Mouse (Mus musculus) neutrophil, adult 5-6 weeks (primary cell): ENCODE data around the gene Ncoa3. TPM values are rescaled to one million over a fixed set of nuclear protein-coding genes. Genes with fewer than 3 reads are reported as not detected.

Source experiments
- ATAC-seq: fragments of 151-379, 151-347 bp; 2 replicates; pipeline ENCODE4 v1.8.0; 2017; ENCODE audit warnings: mild to moderate bottlenecking, moderate TSS enrichment; ENCODE audit not compliant: insufficient number of reproducible peaks, poor library complexity, low FRiP score, severe bottlenecking; ENCODE audit errors: extremely low read depth
- total RNA-seq: library from RNA; stranded (forward); fragments of 200-1000 nt; gene quantifications from 2 replicates; pipeline ENCODE4 v1.2.3, GENCODE M21; 2017

The Ncoa3 gene
- total RNA-seq, 1 experiment from 2014 or later: 148 TPM

DNA sequence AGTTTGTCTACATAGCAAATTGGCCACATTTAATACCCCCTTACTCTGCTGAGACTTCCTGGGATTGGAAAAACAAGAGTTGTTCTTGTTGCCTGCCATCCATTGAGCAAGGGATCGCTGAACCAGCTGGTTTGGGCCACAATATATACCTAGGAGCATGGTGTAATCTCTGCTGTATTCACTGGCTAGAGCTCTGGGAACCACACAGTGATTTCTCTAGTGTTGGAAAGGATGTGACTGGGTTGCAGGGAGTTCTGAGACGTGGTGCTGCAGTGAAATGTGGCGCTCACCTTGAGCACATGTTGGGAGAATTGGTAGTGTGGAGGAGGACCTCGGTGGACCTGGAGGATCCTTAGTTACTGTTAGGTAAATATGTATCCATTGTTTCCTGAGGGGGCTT lies 6.5 kb downstream of the Ncoa3 start:
- ATAC-seq: no peak

DNA sequence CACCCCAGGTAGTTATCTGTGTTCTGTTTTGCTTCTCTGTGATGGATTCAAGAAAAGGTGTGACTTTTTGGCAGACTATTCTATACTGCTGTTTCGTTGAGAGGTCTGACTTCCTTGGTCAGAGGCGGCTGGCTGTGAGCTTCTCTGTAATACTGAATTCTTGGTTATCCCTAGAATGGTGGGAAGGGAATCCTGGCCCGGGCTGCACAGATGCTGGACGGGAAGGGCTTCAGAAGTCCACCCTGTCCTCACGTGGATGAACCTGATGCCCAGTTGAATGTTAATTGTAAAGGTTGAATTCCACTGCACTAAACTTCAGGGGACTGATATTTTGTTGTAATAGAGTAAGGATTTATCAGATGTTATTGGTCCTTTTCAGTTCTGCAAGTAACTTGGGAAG lies 7.4 kb downstream of the Ncoa3 start:
- no peak for ATAC-seq

DNA sequence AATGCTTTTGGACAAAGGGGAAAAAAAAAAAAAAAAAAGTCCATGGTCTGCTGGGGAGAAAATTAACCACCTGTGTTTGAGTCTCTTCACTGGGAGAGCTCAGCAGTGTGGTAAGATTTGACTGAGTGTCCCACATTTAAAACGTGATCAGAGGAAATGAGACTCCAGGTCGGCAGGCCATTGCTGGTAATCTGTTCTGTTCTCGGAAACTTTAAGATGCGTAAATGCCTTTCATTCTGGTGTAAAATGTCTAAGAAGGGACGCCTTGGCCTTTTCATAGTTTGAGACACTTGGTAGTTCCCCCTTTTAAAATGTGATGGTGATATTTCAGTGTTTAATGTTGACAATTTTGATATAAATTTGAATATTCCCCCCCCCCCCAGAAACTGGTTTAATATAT lies 7.8 kb downstream of the Ncoa3 start:
- ATAC-seq: no peak

DNA sequence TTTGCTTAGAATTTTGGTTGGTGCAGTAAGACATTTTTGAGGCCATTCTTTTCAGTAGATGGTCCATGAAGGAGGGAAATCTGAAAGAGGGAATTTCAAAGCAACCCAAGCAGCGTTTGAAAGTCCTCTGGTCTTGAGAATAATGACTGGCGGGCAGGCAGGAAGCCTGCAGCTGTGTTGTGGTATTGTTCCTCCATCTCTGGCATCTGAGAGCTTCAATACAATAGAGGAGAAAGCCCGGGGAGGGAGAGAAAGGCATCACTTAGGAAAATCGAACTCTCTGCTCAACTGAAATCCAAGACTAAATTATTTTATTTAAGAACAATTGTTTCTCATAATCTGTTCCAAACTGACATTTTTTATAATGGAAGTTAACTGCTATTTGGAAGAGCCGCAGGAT lies 8.3 kb downstream of the Ncoa3 start:
- no peak for ATAC-seq

DNA sequence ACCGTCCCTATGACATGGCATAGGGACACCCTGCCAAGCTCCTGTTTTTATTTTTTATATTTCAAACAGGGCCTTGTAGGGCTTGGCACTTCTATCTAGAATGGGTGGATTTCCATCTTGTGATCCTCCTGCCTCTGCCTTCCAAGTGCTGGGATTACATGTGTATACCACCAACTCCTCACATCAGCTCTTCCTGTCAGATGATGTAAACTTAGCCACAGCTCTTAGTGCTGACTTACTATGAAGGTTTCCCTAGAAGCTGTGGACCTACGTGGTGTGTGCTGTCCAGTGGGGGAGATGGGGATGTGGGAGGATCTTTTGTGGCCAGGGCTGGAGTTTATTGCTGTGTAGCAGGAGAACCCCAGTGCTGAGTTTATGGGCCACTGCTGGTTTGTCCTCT lies 8.9 kb downstream of the Ncoa3 start:
- ATAC-seq: no peak

DNA sequence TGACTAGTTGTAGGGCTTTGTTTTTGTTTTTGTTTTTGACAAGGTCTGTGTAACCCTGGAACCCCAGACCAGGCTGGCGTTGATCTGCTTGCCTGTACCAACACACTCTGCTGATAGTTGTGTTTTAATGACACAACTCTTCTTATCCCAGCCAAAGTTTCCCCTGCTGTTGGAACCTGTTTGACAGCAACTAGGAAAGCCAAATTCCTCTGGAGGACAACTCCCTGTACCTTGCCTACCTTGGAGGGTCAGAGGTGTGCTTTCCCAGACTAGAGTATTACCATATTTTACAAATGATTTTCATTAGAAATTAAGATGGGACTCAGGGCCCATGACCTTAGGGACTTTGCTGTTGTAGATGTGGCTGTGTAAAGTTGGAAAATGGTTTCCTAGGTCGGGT lies 9.3 kb downstream of the Ncoa3 start:
- ATAC-seq: no peak

DNA sequence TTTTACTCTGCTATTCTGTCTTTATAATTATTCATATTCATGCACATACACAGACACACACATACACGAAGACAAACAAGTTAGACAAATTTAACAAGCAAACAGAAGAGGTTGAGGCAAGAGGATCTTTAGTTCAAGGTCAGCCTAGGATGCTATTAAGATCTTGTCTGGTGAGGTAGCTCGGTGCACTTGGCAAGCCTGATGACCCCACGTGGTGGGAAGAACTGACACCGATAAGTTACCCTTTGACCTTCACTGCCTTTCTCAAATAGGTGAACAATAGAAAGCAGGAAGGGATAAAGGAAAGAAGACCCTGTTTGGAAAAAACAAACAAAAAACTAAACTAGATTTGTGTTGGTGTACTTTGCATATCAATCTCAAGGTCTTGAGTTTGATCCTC lies 10.0 kb downstream of the Ncoa3 start:
- no peak for ATAC-seq

DNA sequence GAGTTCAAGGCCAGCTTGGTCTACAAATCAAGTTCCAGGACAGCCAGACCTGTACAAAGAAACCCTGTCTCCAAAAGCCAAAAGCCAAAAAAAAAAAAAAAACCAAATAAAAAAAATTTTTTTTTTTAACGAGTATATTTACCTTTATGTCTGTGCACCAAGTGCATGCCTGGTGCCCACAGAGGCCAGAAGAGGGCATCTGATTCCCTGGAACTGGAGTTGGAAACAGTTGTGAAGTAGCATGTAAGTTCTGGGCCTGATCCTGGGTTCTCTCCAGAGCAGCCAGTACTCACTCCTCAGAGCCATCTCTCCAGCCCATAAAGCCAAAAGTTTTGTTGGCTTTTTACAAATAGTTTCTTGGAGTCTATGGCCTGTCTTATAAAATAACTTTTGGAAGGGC lies 10.6 kb downstream of the Ncoa3 start:
- ATAC-seq: no peak

DNA sequence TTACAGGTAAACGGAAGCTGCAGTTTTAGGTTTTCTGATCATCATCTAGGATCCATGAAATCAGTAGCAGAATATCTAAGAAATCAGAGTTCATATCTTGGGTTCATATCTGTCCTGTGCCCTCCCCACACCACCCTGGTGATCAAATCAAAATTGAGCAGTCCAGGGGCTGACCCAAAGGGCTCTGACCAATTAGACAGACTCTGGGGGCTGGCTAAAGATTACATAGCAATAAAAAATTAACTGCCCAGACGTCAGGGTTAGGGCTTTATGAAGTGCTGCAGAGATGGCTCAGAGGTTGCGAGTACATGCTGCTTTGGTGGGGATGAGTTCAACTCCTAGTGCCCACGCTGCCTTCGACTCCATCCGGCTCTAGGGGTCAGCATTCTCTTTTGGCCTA lies 14.6 kb downstream of the Ncoa3 start:
- no peak for ATAC-seq

DNA sequence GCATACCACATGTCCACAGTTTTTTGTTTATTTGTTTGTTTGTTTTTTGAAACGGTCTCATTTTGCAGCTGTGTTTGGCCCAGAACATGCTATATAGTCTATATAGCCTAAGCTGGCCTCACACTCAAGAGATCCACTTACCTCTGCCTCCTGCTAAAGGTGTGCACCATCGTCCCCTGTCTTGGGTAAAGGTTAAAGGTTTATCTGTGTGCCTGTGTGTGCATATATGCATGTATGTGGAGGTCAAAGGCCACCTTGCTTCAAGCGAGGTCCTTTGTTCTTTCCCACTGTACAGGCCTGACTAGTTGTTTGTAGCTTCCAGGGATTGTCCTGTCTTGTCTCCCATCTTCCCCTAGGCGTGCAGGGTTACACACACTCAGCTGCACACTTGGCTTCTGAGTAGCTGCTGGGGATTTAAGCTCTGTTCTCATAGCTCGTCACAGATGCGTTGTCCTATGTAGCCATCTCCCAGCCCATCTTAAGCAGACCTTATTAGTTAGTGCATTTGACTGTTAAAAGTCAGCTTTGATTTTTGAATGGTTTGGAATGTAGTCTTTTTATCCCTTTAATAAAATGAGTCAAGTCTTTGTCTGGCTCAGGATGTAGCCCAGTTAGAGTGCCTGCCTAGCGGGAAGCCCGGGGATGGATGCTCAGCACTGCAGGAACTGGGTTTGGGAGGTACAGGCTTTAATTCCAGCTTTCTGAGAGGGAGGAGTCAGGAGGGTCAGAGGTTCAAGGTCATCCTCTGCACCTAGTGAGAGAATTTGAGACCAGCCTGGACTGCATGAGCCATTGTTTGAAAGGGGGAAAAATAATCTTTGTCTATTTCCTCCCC lies 16.3 kb downstream of the Ncoa3 start:
- ATAC-seq: no peak

DNA sequence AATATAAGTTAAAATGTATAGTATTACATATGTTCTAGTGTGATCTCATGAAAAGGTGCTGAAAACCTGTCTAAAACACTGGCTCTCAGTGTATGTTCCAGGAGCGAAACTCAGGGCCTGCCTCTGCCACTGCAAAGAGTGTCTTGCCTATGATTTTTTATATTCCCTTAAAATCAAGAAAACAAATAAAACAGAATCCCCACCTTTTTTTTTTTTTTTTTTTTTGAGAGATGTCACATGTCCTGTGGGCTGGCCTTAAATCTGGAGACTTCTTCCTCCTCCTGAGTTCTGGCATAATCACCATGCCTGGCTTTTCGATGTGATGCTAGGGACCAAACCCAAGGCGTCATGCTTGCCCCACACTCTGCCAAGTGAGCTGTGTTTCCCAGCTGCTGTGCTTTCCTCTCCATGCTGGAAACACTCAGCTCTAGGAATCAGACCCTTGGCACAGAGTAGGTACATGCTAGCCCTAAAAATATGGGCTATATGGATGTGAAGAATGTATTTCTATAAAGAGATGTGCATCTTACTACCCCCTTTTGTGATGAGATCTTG lies 17.0 kb downstream of the Ncoa3 start:
- no peak for ATAC-seq

DNA sequence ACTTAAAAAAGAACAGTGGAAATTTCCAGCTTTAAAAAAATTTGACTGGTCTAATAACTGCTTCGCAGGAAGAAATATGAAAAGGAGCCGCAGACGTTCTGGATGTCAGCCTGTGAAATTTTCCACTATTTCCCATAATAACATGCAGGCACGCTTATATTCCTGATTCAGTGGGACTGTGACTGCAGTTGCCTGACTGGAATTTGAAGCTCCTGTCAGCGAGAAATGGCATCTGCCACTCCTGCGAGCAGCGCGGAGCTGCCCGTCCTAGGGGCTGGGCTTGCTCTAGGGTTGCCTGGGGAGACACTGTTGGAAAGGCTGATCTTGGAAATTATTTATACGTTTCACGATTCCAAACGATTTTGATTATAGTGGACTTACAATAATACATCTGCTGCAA lies 17.9 kb downstream of the Ncoa3 start:
- no peak for ATAC-seq

DNA sequence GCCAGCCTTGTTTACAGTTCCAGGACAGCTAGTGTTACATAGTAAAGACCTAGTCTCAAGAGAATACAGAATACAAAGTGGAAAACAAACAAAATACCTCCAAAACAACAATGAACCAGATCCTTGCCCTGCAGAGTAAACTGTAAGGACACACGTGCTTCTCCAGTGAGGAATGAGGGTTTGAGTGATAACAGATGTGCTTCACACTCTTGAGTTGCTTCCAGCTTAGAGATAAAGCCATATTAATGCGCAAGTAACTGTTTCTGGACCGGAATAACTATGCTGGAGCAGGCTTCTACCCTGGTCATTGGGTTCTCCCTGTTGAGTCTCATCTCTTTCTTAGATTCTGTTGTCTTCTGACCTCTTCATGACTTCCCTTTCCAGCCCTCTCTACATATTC lies 19.0 kb downstream of the Ncoa3 start:
- ATAC-seq: no peak

DNA sequence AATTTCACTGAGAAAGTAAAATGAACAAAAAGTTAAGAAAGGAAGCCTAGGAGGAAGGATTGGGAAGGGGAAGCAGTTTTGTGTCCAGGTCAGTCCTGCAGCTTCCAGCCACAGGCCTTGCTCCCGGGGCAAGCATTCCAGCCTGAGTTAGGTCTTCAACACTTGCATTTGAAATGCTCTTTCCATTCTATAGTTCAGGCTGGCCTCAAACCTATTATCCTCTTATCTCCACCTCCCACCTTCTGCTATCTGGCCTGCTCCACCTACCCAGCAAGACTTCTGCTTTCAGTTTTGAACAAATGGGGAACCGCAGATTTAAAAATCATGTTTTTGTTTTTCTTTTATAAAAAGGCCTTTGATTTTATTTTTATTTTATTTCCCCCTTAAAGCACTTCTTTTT lies 19.7 kb downstream of the Ncoa3 start:
- ATAC-seq: peak; percentile 76; the same call in 1 of the 2 replicates

DNA sequence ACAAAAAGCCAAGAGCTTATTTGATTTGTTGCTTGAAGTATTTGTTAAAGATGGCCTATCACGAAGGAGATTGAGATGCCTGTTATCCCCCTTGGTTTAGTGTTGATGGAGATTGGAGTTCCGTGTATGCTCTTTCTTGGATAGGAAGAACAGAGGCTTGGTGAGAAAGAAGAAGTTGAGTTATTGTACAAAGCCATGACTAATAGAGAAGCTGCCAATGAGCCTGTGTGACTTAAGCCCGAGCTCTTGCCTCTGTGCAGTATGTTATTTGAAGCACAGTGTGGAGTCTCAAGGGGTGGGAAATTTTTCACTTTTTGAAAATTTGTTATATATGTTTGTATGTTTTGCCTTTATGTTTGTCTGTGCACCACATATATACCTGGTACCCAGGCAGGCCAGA lies 26.3 kb downstream of the Ncoa3 start:
- ATAC-seq: 0 out of 2 replicates have a peak, but pooled peaks have one; percentile 39

DNA sequence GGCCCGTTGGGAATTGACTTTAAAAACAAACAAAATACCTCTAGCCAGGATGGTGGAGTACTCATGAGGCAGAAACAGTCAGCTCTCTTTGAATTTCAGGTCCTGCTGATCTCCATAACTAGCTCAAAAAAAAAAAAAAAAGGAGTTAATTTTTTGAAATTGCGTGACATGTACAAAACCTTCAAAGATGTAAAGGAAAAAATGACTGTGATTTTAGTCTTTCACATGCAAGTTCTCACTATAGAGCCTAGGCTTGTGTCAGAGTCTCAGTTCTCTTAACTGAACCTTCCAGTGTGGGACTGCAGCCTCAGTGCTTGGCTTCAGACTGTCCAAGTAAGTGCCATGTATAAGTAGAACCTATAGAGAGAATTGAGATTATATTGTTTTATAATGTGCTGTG lies 27.6 kb downstream of the Ncoa3 start:
- no peak for ATAC-seq

DNA sequence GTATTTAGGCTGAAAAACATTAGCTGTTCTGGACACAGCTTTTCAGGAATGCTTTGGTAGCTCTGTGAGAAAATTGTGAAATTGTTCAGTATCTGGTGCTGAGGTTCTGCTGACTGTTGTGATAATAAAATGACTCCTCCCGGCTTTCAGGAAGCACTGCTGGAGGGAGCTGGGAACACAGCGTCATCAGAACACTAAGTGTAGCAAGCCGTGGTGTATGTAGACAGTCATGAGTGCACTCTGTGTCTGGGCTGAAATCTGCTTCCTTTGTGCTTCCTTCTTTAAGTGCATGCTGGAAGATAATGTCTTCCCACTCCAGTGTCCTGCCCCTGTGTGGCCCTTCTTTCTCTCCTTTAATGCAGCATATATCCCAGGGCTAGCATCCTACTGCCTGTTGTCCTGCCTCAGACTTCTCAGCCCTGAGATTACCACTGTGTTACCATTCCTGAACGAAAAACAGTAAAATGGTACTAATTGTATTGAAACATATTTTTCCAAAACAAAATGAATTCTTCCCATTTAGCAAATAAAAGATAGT lies 28.7 kb downstream of the Ncoa3 start:
- no peak for ATAC-seq

DNA sequence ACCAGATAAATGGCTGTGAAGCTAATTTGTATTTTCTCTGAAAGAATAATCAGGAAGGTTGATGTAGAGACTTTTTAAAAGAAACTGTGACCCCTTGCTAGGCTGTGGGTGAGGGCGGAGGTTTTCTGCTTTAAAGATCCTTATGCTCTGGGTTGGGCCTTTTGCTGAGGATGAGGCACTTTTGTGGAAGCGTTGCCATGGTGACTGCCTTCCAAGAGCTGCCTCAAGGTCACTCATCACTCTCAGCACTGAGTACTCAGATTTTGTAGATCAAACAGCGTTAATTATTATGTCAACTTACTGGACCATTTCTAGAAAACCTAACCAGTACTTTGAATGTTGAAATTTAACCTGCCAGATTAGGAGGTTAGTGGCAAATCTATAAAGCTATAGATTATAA lies 29.2 kb downstream of the Ncoa3 start:
- ATAC-seq: no peak

DNA sequence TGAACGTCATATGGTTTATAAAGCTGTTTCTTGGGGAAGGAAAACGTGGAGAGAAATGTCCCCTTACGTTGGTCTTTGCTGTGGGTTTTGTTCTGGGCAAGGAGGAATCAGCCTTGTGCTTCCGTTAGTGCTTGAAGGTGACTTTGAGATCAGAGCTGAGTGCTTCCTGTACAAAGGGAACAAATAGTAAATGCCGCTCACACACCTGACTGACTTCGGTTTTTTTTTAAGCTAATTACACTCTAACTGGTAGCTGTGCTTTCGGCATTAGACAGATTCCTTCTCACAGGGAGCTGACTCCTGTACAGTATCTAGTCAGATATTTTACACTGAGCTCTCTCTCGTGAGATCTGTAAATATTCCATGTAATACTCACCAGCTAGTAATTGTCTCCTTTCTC lies 29.9 kb downstream of the Ncoa3 start:
- peak; percentile 69; the same call in 1 of the 2 replicates for ATAC-seq

DNA sequence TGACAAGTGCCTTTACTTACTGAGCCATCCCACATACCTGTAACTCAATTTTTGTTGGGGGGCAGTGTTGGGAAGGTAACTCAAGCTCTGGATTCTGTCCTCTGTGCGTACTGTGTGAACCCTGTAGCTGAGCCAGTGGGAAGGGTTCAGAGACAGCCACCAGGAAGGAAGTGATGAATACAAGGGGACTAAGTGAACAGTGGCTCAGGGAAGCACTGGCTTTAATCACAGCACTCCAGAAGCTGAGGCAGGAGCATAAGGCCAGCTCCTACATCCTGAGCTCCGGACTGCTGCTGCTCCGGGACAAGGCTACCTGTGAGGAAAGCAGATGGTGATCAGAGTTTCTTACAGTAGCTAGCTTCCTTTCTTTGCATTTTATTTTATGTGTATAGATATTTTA lies 31.6 kb downstream of the Ncoa3 start:
- no peak for ATAC-seq

DNA sequence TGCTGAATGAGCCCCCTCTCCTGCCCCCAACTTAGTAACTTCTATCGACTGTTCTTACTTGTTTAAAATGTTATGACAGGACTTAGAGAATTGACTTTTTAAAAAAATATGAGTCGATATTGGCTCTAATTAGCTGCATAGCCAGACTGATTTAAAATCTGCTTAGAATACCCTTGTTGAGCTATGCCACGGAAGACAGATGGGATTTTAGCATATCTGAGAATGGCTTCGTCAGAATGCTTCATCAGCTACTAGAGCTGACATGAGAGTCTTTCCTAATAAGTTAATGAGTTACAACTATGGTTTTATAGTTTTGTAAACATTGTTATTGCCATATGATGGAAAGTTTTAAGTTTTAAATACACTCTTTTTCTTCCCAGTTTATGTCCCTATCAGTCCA lies 32.2 kb downstream of the Ncoa3 start:
- no peak for ATAC-seq
